Mouse (Mus musculus) forebrain, embryonic 14.5 days (tissue): ENCODE measurements around the gene 2810004N23Rik. TPM values are rescaled to one million over a fixed set of nuclear protein-coding genes. Genes with fewer than 3 reads are reported as not detected.
"Not testable (repeated sequence)": the region's sequence is repeated elsewhere in the genome, so short reads cannot be mapped to it uniquely, and the experiment has no call there.

ENCODE experiments used
- ATAC-seq: fragments of 200-750 bp; cut with Nextera tagmentation; 2 replicates; pipeline ENCODE4 v1.8.0; 2017; ENCODE audit warnings: mild to moderate bottlenecking, moderate library complexity
- DNase-seq: peaks from one replicate; pipeline ENCODE4 v3.0.0-alpha.2; 2015; ENCODE audit warnings: low spot score
- H3K27ac ChIP-seq: fragments of 300-500 bp; sonication (generic); 2 replicates; pipeline ENCODE4 v1.5.1; 2014; ENCODE audit warnings: low read depth, mild to moderate bottlenecking, control low read depth, low read length, moderate library complexity
- H3K27me3 ChIP-seq: fragments of 300-500 bp; sonication (generic); replicated peaks from 2 replicates; pipeline ENCODE4 v1.6.1; 2014; ENCODE audit warnings: low read length, control low read depth, mixed read lengths; ENCODE audit not compliant: control insufficient read depth, insufficient read depth
- H3K36me3 ChIP-seq: fragments of 300-500 bp; sonication (generic); 2 replicates; pipeline ENCODE4 v1.6.1; 2014; ENCODE audit warnings: low read length, control low read depth; ENCODE audit not compliant: control insufficient read depth, insufficient read depth
- H3K4me1 ChIP-seq: fragments of 300-500 bp; sonication (generic); 2 replicates; pipeline ENCODE4 v1.6.1; 2014; ENCODE audit warnings: antibody characterized with exemption, low read length, control low read depth; ENCODE audit not compliant: control insufficient read depth, insufficient read depth
- H3K4me2 ChIP-seq: fragments of 300-500 bp; sonication (generic); 2 replicates; pipeline ENCODE4 v1.6.1; 2014; ENCODE audit warnings: mild to moderate bottlenecking, control low read depth, low read length
- H3K4me3 ChIP-seq: fragments of 300-500 bp; sonication (generic); 2 replicates; pipeline ENCODE4 v1.5.1; 2014; ENCODE audit warnings: low read depth, low read length, control low read depth
- H3K9ac ChIP-seq: fragments of 300-500 bp; sonication (generic); 2 replicates; pipeline ENCODE4 v1.6.1; 2014; ENCODE audit warnings: mild to moderate bottlenecking, low read length, control low read depth, moderate library complexity
- H3K9me3 ChIP-seq: fragments of 300-500 bp; sonication (generic); replicated peaks from 2 replicates; pipeline ENCODE4 v1.6.1; 2016; ENCODE audit warnings: low read length, control low read depth, mixed read lengths; ENCODE audit not compliant: control insufficient read depth
- WGBS: fragments of 180-500 bp; shearing (Covaris S2); extraction: QIAGEN DNeasy Blood & Tissue Kit; methylation state at CpG from one replicate; pipeline ENCODE4 v1.1.7; 2014; 5-methylcytosine and 5-hydroxymethylcytosine counted together
- polyA plus RNA-seq: library from polyadenylated mRNA; unstranded; fragments of >200 nt; fragmentation: Nextera tagmentation; extraction: Ambion mirVana; gene quantifications from 2 replicates; pipeline ENCODE4 v1.2.1, GENCODE M21; 2014

The 2810004N23Rik gene
- polyA plus RNA-seq, 1 experiment from 2014 or later: 29.1 TPM

DNA sequence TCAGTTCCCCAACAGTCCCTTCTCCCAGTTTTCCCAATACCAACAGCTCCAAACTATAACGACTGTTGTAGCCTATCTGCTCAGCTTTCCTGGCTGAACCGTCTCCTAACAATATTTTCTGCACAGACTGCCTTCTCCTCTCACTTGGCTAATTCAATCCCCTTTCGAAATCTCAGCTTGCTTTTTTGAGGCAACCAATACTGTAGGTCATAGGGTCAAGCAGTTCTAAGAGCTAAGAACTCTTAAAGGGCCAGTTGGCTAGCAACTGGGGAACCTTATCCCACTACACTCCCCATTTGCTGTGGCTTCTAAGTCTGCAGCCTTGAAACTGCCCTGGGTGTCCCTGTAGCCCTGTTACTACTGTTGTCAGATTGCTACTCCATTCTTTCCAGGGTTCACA, 17.8 kb downstream of the 2810004N23Rik start:
- Histone ChIP-seq H3K9me3 (no peaks in the 10 kb centered on the region), H3K27me3 (no peaks in the 10 kb centered on the region), H3K27ac (no peak overlapping the region), H3K4me3 (no peak overlapping the region), H3K9ac (no peak overlapping the region), H3K4me1 (no peaks in the 10 kb centered on the region), H3K36me3 (peaks cover 36% of the 10 kb centered on the region), H3K4me2 (no peak overlapping the region)
- DNase-seq (no peak), ATAC-seq (no peak)
- WGBS: 73% methylated on average over 3 of the region's 3 CpGs

DNA sequence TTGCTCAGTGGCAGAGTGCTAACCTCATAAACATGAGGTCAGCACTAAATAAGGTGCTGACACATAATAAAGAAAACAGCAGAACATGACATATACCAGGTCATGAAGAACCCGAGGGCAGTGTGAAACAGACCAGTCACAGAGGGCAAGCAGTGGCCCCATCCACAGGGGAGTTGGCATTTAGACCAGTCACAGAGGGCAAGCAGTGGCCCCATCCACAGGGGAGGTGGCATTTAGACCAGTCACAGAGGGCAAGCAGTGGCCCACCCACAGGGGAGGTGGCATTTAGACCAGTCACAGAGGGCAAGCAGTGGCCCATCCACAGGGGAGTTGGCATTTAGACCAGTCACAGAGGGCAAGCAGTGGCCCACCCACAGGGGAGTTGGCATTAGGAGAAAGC, 20.0 kb downstream of the 2810004N23Rik start:
- DNase-seq, ATAC-seq, H3K9me3 ChIP-seq, H3K4me3 ChIP-seq, H3K9ac ChIP-seq, H3K4me1 ChIP-seq, H3K27me3 ChIP-seq, H3K4me2 ChIP-seq, H3K27ac ChIP-seq: not testable (repeated sequence)
- 93% methylated on average over 1 of the region's 1 CpGs for WGBS
- peaks cover 57% of the 10 kb centered on the region for H3K36me3 ChIP-seq

DNA sequence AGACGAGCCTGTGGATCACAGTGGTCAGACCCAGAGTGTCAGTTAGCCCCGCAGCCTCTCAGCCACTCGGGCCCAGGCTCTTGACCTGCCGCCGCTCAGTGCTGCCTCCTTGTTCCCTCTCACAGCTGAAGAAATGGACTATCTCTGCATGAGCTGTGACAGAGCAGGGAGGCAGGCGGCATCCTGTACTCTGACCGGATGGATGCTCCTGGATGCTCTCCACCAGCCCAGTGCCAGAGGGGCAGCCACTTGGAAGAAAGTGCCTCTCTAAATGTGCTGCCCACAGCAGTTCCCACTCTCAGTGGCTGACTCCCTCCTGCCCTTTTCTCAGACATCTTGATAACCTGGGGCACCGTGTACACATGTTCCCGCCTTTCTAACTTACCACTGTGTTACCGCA, 21.1 kb downstream of the 2810004N23Rik start:
- no peaks in the 10 kb centered on the region for H3K4me1 ChIP-seq
- no peak overlapping the region for H3K27ac ChIP-seq
- WGBS: 90% methylated on average over 10 of the region's 10 CpGs
- ATAC-seq (no peak), DNase-seq (no peak)
- no peaks in the 10 kb centered on the region for H3K9me3 ChIP-seq
- H3K4me2 ChIP-seq: no peak overlapping the region
- H3K27me3 ChIP-seq: no peaks in the 10 kb centered on the region
- no peak overlapping the region for H3K4me3 ChIP-seq
- peaks cover 59% of the 10 kb centered on the region for H3K36me3 ChIP-seq
- no peak overlapping the region for H3K9ac ChIP-seq

DNA sequence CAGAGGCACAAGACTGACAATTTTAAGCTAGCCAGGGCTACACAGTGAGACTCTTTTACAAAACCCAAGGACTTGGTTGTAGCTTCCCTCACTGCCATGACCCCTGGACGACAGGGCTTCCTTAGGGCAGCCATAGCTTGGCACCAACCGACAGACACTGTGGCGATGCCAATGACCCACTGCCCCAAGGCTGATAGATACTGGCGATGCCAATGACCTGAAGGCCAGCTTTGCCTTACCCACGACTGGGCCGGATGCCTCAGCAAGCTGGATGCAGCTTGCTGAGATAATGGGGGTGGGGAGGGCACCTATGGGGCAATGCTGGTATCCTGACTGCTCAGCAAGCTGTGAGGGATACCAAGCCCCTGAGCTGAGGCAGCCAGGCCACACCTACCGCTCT, 22.0 kb downstream of the 2810004N23Rik start:
- Histone ChIP-seq H3K9ac (no peak overlapping the region), H3K36me3 (peaks cover 59% of the 10 kb centered on the region), H3K27ac (no peak overlapping the region), H3K4me3 (no peak overlapping the region), H3K4me1 (no peaks in the 10 kb centered on the region), H3K9me3 (no peaks in the 10 kb centered on the region), H3K27me3 (no peaks in the 10 kb centered on the region), H3K4me2 (no peak overlapping the region)
- ATAC-seq (no peak), DNase-seq (no peak)
- 95% methylated on average over 7 of the region's 7 CpGs for WGBS

DNA sequence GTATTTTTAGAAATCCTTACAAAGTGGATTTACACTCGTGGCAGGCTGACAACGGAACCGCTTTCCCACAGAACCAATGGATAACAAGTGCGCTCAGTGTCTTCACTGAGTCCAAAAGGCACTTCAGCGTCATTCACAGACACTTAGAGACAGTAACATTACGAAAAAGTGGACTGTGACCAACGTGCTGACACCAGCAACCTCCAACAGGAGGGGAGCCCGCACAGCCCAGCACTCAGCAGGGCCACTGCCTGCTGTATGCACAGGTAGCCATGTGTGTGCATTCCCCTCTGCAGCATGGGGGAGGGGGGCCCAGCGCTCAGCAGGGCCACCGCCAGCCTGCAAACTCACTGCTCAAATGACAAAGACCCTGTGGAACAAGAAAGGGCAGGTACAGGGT, 23.5 kb downstream of the 2810004N23Rik start:
- H3K9ac ChIP-seq: no peak overlapping the region
- 92% methylated on average over 10 of the region's 10 CpGs for WGBS
- DNase-seq: no peak
- no peaks in the 10 kb centered on the region for H3K9me3 ChIP-seq
- no peak for ATAC-seq
- H3K4me3 ChIP-seq: no peak overlapping the region
- H3K4me2 ChIP-seq: no peak overlapping the region
- H3K4me1 ChIP-seq: no peaks in the 10 kb centered on the region
- peaks cover 50% of the 10 kb centered on the region for H3K36me3 ChIP-seq
- no peaks in the 10 kb centered on the region for H3K27me3 ChIP-seq
- H3K27ac ChIP-seq: no peak overlapping the region

GRCm38 (mm10) chr8:124837956-124838355, 25.0 kb downstream of the 2810004N23Rik start:
- DNase-seq (no peak), ATAC-seq (no peak)
- Histone ChIP-seq H3K9me3 (no peaks in the 10 kb centered on the region), H3K36me3 (peaks cover 44% of the 10 kb centered on the region), H3K27ac (no peak overlapping the region), H3K4me1 (no peaks in the 10 kb centered on the region), H3K4me2 (no peak overlapping the region), H3K27me3 (no peaks in the 10 kb centered on the region), H3K4me3 (no peak overlapping the region), H3K9ac (no peak overlapping the region)
- 86% methylated on average over 2 of the region's 2 CpGs for WGBS

DNA sequence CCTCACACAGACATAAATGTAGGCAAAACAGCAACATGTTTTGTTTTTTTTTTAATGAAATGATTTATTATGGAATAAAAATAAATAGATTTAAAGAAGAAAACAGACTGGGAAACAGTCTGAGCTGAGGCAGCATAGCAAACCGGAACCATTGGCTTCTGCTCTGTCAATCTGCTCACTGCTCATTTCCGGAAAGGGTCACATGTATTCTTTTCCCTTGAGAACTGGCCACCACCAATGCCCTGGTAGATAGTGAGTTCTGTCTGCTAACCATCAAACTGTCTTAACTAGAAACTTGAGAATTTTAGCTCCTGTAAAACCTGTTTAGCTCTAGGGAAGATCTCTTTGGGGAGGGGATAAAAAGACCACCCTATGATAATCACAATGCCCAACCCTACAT, 26.0 kb downstream of the 2810004N23Rik start:
- no peaks in the 10 kb centered on the region for H3K27me3 ChIP-seq
- no peaks in the 10 kb centered on the region for H3K4me1 ChIP-seq
- no peak overlapping the region for H3K9ac ChIP-seq
- 89% methylated on average over 2 of the region's 2 CpGs for WGBS
- H3K36me3 ChIP-seq: peaks cover 41% of the 10 kb centered on the region
- H3K9me3 ChIP-seq: no peaks in the 10 kb centered on the region
- no peak for ATAC-seq
- no peak overlapping the region for H3K4me3 ChIP-seq
- DNase-seq: no peak
- H3K27ac ChIP-seq: no peak overlapping the region
- H3K4me2 ChIP-seq: no peak overlapping the region

DNA sequence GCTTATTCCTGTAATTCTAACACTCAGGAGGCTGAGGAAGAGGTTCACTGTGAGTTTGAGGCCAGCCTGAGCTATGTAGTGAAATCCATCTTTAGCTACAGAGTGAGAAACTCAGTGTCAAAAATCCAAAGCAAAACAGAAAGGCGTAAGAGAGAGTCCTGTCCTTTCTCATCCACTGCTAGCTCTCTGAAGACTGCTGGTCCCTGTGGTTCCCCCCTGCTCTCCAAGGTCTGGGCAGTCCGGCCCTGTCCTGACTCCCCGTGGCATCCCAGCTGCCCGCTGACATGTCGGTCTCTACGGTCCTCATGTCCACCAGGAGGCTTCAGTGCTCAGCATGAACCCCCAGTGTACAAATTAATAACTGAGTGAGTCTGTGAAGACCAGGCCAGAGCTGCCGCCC, 26.6 kb downstream of the 2810004N23Rik start:
- Histone ChIP-seq H3K27me3 (no peaks in the 10 kb centered on the region), H3K27ac (no peak overlapping the region), H3K4me1 (no peaks in the 10 kb centered on the region), H3K4me3 (no peak overlapping the region), H3K9ac (no peak overlapping the region), H3K4me2 (no peak overlapping the region), H3K36me3 (peaks cover 34% of the 10 kb centered on the region), H3K9me3 (no peaks in the 10 kb centered on the region)
- WGBS: 84% methylated on average over 7 of the region's 7 CpGs
- DNase-seq (no peak), ATAC-seq (no peak)

DNA sequence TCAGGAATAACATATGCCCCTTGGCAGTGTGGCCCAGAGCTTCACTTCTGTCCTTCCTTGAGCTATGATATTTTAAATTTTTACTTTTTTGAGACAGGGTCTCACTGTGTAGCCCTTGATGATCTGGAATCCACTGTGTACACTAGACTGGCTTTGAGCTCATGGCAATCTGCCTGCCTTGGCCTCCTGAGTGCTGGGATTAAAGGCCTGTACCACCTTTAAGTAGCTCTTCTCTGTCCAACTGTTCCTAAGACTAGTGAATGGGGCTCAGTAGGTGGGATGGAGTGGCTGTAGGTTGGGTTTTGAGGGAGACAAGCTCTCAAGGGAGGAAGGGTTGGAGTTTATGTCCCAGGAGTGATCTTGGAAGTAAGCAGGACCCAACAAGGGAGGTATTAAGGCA, 27.1 kb downstream of the 2810004N23Rik start:
- no peak overlapping the region for H3K9ac ChIP-seq
- H3K27me3 ChIP-seq: no peaks in the 10 kb centered on the region
- H3K4me2 ChIP-seq: no peak overlapping the region
- no peak for ATAC-seq
- H3K4me1 ChIP-seq: no peaks in the 10 kb centered on the region
- no peaks in the 10 kb centered on the region for H3K9me3 ChIP-seq
- no peak for DNase-seq
- no peak overlapping the region for H3K4me3 ChIP-seq
- H3K36me3 ChIP-seq: peaks cover 30% of the 10 kb centered on the region
- no peak overlapping the region for H3K27ac ChIP-seq
